32 mouse cellular contexts compared by ENCODE assay signal in genomic region chr2:29179810-29180209, GRCm38 (mm10). TPM values are rescaled to one million over a fixed set of nuclear protein-coding genes. Genes with fewer than 3 reads are reported as not detected.
DNase-seq lines count a peak whose midpoint lies in the region; ATAC-seq and TF ChIP-seq lines count a peak whose summit lies in the region.
"Had no signal": no experiment of that assay in that cellular context is flagged by ENCODE, and none has a peak within 500 bp of the region (broad histone marks: within the 10 kb centered on the region; RNA-seq: fewer than 3 reads in every experiment).

No protein-coding gene starts in this region.

- H3K27me3 ChIP-seq in lung, postnatal 0 days (replicated peaks; ENCODE audit: insufficient read depth, low read length): no peaks in the 10 kb centered on the region
- H3K27me3 ChIP-seq: embryonic facial prominence, embryonic 13.5 days; heart, embryonic 13.5 days; hindbrain, embryonic 15.5 days; liver, embryonic 12.5 days; neural tube, embryonic 15.5 days; Patski had no signal

- no peak overlapping the region for H3K9ac ChIP-seq in lung, postnatal 0 days (replicated peaks; ENCODE audit: low read depth)
- H3K9ac ChIP-seq: embryonic facial prominence, embryonic 13.5 days; forebrain, postnatal 0 days; heart, embryonic 13.5 days; hindbrain, embryonic 15.5 days; liver, embryonic 12.5 days; liver, postnatal 0 days; neural tube, embryonic 15.5 days had no signal

- no peak overlapping the region for H3K27ac ChIP-seq in lung, postnatal 0 days (ENCODE audit: low read length)
- H3K27ac ChIP-seq: embryonic facial prominence, embryonic 13.5 days; heart, adult 2 months; heart, embryonic 13.5 days; hindbrain, embryonic 10.5 days; hindbrain, embryonic 15.5 days; liver, embryonic 12.5 days; neural tube, embryonic 15.5 days had no signal

- TF ChIP-seq CTCF in lung, postnatal 0 days (IDR thresholded peaks at IDR 0.05): no peak

- no peak overlapping the region for H3K4me2 ChIP-seq in lung, postnatal 0 days (replicated peaks; ENCODE audit: low read depth, low read length)
- H3K4me2 ChIP-seq: embryonic facial prominence, embryonic 13.5 days; heart, embryonic 13.5 days; hindbrain, embryonic 15.5 days; liver, embryonic 12.5 days; neural tube, embryonic 15.5 days had no signal

- TF ChIP-seq EP300 in lung, postnatal 0 days (IDR thresholded peaks at IDR 0.05): no peak

- ATAC-seq in granulocyte monocyte progenitor cell, adult 5-6 weeks (replicated peaks; ENCODE audit: poor library complexity, severe bottlenecking): peak; percentile 88
- ATAC-seq in neutrophil, adult 5-6 weeks (ENCODE audit: extremely low read depth, insufficient number of reproducible peaks, low FRiP score, poor library complexity, severe bottlenecking): peak; percentile 94
- ATAC-seq in lung, postnatal 0 days: no peak
- ATAC-seq: CD4-positive, CD25-positive, alpha-beta regulatory T cell, adult 4 months; forebrain, postnatal 0 days; inflammation-experienced regulatory T-cells, adult 6 months; liver, embryonic 12.5 days; liver, postnatal 0 days; Patski had no signal

- H3K9me3 ChIP-seq in lung, postnatal 0 days (ENCODE audit: low read length): no peaks in the 10 kb centered on the region
- H3K9me3 ChIP-seq: embryonic facial prominence, embryonic 13.5 days; heart, embryonic 13.5 days; hindbrain, embryonic 10.5 days; hindbrain, embryonic 15.5 days; liver, embryonic 12.5 days; neural tube, embryonic 15.5 days had no signal

- WGBS in lung, postnatal 0 days: 89% methylated on average over 4 of the region's 4 CpGs

- DNase-seq in adrenal gland, adult 2 months: peak; percentile 31
- DNase-seq in adrenal gland, adult 18-20 months (ENCODE audit: low spot score in 2 of 2): no peak
- peak; percentile 18 for DNase-seq in Muller cell, postnatal 12 days (ENCODE audit: inconsistent ontology term)
- no peak for DNase-seq in layer of hippocampus, adult 9-10 months (ENCODE audit: low spot score)
- DNase-seq in lung, postnatal 0 days (ENCODE audit: low spot score): no peak
- DNase-seq in urinary bladder, postnatal 10 days (ENCODE audit: low spot score): no peak
- DNase-seq: cerebellum, adult 11-12 months; cerebellum, adult 9-11 months; forebrain, postnatal 0 days; gastrocnemius, postnatal 14 days; heart, adult 2 months; heart, postnatal 10 days; kidney, adult 11 months; kidney, postnatal 14 days; left cerebral cortex, postnatal 4 days; liver, postnatal 0 days; lung, postnatal 4 days; midbrain, embryonic 14.5 days; spleen, adult 18-20 months; thymus, adult 18-20 months; thymus, postnatal 25 days had no signal

- no peak overlapping the region for H3K4me3 ChIP-seq in lung, postnatal 0 days (ENCODE audit: low read depth, low read length)
- H3K4me3 ChIP-seq: embryonic facial prominence, embryonic 13.5 days; heart, adult 2 months; heart, embryonic 13.5 days; hindbrain, embryonic 10.5 days; hindbrain, embryonic 15.5 days; liver, embryonic 12.5 days; neural tube, embryonic 15.5 days had no signal

- H3K4me1 ChIP-seq in lung, postnatal 0 days (ENCODE audit: insufficient read depth, low read depth, low read length): peaks cover 3% of the 10 kb centered on the region; the same call in 1 of the 2 replicates
- H3K4me1 ChIP-seq: embryonic facial prominence, embryonic 13.5 days; hindbrain, embryonic 10.5 days; hindbrain, embryonic 15.5 days; liver, embryonic 12.5 days; neural tube, embryonic 15.5 days had no signal

- peaks cover 39% of the 10 kb centered on the region for H3K36me3 ChIP-seq in lung, postnatal 0 days (ENCODE audit: insufficient read depth, low read length)

RNA-seq across cellular contexts. Expression of gene Setx, which starts 55.8 kb away (rescaled TPM):
- total RNA-seq in adrenal gland, adult 2 months (2021): 10 to 100 TPM; 21.7 to 29.6 TPM
- polyA plus RNA-seq in adrenal gland, adult 2 months (2012; rRNA removed): 2.7 and 2.9 TPM in 2 replicates
- 10 to 100 TPM; 21.9 to 29.2 TPM for total RNA-seq in adrenal gland, adult 18-20 months (2021)
- 26.7 and 34.3 TPM in 2 replicates for total RNA-seq in granulocyte monocyte progenitor cell, adult 5-6 weeks (2014; fragmentation: Nextera tagmentation)
- 96.5 and 122 TPM in 2 replicates for total RNA-seq in granulocyte monocyte progenitor cell, adult 5-6 weeks (2017)
- total RNA-seq in neutrophil, adult 5-6 weeks (2017): 158 and 205 TPM in 2 replicates
- 5.7 and 6.6 TPM in 2 replicates for polyA plus RNA-seq in lung, postnatal 0 days (2015; fragmentation: Nextera tagmentation; extraction: Ambion mirVana)

Comparison
In these comparisons a context has a peak if more than half of its experiments do, and no peak if none do; other contexts are left out.
1. DNase-seq: peak in adrenal gland, adult 2 months (single experiment) and Muller cell, postnatal 12 days (single experiment); none in adrenal gland, adult 18-20 months (0 of 2), layer of hippocampus, adult 9-10 months (single experiment), lung, postnatal 0 days (single experiment) and urinary bladder, postnatal 10 days (single experiment).